Mouse (Mus musculus) spleen, adult 2 months (tissue): ENCODE results near the gene Brd3os.

Source experiments
- CTCF ChIP-seq: fragments of 200-500 bp; IDR thresholded peaks from 2 replicates; pipeline ENCODE4 v1.5.1; 2011; ENCODE audit warnings: mild to moderate bottlenecking, inconsistent platforms; ENCODE audit not compliant: insufficient read depth, insufficient read length, insufficient replicate concordance; ENCODE audit errors: extremely low read depth
- POLR2A ChIP-seq: fragments of 200-500 bp; IDR thresholded peaks from 2 replicates; pipeline ENCODE4 v1.6.1; 2011; ENCODE audit warnings: low read depth, low read length, inconsistent platforms

DNA sequence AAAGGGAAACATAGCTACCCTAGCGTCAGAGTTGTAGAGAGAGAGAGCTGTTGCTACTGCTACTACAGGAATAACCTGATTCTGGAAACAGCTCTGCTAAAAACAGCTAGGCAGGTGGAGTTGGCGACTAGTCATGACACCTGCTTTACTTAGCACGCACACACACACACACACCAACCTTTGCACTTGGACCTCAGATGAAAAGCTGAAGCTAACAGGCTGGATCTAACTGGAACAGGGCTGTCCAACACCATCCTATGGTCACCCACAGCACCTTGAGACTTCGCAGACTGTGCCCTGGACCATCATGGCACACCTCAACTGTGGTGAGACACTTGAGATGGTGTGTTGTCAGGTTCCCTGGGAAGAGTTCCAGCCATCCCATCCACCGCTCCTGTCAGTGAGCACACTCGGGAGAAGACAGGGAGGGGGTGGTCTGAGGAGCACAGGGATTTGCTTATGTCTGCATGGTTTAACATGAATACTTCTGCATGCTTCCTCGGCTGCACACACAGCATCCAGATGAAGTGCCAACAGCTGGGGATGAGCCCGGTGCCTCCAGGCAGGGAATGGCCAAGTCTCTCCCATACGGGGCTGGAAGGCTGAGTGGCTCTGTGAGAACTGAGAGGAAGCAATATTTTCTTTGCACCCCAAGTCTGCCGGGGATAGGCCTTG is 47.8 kb upstream of the Brd3os start:
- TF ChIP-seq POLR2A (no peak), CTCF (no peak)
